Mouse (Mus musculus) brain, embryonic 18.5 days (tissue): ENCODE results near the gene 9130019O22Rik.
"Not testable (repeated sequence)": the region's sequence is repeated elsewhere in the genome, so short reads cannot be mapped to it uniquely, and the experiment has no call there.

Experiments
- DNase-seq: peaks from one replicate; pipeline ENCODE4 v3.0.0-alpha.2; 2012; ENCODE audit warnings: low read depth, low spot score

9130019O22Rik gene

GRCm38 (mm10) chr7:127386641-127387392 is at the start of gene 9130019O22Rik:
Gene 9130019O22Rik (minus strand): TSS chr7:127387166.
- DNase-seq = no peak

GRCm38 (mm10) chr7:127435206-127435605 is 48.2 kb upstream of the 9130019O22Rik start:
- DNase-seq = no peak

DNA sequence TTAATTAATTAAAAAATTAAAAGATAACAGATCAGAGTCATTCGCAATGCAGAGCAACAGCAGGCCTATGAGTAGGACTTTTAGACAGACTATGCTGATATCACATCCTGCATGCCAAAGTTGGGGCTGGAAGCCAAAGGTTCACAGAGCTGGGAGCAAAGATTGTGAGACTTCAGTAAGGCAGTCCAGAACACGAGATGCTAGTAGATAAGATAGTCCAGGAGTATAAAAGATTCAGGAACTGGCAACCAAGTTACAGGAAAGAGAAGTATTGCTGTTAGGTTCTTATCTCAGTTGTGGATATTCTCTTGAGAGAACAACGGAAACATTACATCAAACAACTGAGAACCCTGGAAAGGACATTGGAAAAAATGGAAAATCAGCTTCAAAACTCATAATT is 39.4 kb upstream of the 9130019O22Rik start:
- no peak for DNase-seq

GRCm38 (mm10) chr7:127425911-127426310 is 38.9 kb upstream of the 9130019O22Rik start:
- DNase-seq = no peak

DNA sequence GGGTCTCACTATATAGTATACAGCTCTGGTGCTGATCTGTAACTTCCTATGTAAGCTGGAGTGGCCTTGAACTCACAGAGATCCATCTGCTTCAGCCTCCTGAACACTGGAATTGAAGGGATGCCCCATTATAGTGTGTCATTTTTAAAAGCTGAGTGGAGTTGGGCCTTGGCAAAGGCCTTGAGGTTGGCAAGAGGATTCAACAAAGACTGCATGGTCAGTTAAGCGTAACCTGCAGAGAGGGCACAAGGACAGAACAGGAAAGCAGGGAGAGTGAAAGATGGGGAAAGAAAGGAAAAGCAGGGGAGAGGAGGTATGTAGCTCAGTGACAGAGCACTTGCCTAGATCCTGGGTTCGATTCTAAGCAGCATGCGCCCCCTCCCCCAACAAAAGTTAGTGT is 38.3 kb upstream of the 9130019O22Rik start:
- DNase-seq = no peak

GRCm38 (mm10) chr7:127422247-127422646 is 35.3 kb upstream of the 9130019O22Rik start:
- no peak for DNase-seq

DNA sequence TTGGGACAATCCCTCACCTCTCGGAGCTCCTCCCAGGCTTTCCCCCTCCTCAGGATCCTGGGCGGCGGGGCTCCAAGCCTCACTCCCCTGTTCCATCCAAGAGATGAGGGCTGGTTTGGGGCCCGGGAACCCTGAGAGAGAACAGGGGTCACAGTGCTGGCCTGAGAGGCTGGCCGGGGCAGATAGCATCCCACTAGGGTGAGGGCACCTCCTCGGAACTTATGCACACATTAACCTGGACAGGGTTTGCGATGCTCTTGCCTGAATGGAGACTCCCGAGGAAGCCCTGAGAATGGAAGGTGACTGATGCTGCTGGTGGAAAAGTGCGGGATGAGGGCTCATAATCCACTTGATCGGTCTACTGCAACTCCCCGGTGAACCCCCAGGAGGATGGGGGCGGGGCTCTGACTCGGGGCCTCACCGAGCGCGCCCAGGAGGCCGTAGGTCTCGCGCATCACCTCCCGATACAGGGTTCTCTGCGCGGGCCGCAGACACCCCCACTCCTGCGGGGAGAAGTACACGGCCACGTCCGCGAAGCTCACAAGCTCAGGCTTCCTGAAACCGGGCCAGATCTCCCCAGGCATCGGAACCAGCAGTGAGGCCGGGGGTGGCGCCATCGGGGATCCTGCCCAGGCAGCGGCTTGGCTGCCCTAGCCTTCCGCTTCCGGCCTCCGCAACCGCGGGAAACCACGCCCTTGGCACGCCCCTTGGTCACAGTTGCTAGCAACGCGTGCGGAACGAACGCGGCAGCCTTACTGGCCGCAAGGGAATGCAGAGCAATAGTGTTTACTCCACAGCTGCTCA is 34.6 kb upstream of the 9130019O22Rik start, which contains the start of gene Zfp688:
Gene Zfp688, minus strand, starts transcription at position 681 of the 804 bp plus-strand sequence.
- DNase-seq = peak; percentile 56

DNA sequence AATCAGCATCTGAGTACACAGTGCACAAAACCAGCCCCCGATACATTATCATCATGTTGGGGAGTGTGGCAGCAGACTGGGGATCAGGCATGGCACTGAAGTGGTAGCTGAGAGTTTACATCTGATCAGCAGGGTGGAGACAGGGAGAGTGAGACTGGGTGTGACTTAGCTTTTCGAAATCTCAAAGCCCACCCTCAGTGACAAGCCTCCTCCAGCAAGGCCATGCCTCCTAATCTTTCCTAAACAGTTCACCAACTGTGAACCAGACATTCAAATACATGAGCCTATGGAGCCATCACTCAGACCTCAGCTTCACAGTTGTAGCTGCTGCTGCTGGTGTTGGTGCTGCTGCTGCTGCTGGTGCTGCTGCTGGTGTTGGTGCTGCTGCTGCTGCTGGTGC is 24.5 kb upstream of the 9130019O22Rik start:
- DNase-seq = no peak

DNA sequence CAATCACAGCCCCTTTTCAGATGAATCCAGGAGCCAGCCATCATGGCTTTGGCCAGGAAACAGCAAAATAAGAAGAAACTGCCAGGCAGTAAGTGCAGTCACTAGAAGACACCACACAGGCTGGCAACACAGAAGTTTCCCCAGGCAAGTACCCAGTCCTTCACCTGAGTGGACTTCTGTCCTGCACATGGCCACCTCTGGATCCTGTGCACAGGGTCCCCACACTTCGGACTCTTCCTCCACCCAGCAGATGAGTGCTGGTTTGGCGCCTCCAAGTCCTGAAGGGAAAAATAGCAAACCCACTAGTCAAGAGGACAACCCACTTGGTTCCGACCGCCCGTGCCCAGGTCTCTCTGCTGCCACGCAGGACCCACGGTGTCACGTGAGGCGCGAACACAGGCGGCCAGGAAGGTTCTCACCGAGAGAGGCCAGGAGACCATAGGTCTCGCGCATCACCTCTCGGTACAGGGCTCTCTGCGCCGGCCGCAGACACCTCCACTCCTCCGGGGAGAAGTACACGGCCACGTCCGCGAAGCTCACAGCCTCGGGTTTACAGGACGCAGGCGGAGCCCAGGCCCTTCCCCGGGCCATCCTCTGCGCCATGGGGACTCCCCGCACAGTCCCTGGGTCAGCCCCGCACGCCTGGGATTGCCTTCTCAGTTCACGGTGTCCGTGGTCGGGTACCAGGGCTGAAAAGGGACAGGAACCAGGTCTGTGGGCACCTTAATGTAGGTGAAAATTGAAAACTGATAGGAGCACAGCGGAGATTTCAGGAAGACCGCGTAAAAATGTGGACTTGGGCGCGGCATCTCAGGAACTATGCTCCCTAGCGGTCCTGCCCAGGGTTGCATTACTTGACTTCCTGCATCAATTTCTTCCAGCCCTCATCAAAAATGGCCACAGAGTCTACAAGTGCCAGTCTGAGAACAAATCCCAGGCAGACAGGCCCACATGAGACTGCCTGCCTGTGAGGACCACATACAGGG is 19.3 kb upstream of the 9130019O22Rik start, which contains the start of gene Zfp764:
Gene Zfp764, minus strand, starts transcription at position 821 of the 986 bp plus-strand sequence.
- peak; percentile 60 for DNase-seq

DNA sequence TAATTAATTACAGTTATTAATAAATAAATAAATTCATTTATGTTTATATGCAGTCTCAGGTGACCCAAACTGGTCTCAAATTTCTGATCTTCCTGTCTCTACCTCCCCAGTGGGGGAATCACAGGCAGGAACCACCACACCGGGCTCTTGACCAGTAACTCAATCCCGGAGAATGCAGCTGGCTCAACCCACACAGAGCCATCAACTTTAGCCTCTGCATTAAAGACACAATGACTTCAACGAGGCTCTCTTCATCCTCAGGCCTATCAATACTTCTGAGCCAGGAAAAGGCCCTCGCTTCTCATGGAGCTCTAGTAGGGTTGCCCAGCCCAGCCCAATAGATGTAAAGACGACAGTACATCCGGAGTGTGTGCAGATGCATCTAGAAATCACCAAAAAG is 17.1 kb upstream of the 9130019O22Rik start:
- not testable (repeated sequence) for DNase-seq

DNA sequence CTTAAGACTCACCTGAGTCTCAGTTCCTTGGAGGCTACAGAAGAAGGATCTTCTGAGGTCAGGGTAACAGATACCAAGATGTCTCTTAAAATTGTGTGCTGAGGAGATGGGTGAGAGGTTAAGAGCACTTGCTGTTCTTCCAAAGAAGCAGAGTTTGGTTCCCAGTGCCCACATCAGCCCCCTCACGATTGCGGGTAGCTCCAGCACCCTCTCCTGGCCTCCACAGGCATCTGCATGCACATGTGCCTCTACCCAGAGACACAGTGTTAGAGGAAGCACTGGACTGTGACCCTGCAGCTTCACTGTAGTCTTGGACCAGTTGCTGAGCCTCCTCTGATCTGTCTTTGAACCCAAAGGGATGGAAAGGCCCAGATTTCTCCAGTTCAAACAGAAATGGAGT is 16.0 kb upstream of the 9130019O22Rik start:
- no peak for DNase-seq

DNA sequence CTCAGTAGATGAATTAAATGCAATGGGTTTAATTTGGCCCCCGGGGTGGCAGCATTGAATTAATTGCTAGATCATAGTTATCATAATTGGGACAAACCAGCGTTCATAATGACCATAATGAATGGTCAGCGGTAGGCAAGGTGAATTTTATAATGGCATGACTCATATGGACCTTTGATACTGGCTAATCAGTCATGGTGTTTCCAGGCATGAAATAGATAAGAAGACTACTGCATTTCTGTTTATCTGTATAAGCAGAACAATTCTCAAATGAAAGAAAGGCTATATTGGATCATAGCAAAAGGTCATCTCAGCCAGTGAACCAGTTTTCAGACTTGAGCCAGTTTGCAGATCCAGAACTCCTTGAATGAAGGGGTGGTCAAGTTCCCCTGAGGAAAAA is 13.4 kb upstream of the 9130019O22Rik start:
- no peak for DNase-seq

GRCm38 (mm10) chr7:127393944-127394333 is 7.0 kb upstream of the 9130019O22Rik start:
- no peak for DNase-seq

GRCm38 (mm10) chr7:127393157-127393943 is 6.4 kb upstream of the 9130019O22Rik start, which contains the start of gene E430018J23Rik:
Gene E430018J23Rik (minus strand): TSS chr7:127393629.
- DNase-seq = peak; percentile 95

DNA sequence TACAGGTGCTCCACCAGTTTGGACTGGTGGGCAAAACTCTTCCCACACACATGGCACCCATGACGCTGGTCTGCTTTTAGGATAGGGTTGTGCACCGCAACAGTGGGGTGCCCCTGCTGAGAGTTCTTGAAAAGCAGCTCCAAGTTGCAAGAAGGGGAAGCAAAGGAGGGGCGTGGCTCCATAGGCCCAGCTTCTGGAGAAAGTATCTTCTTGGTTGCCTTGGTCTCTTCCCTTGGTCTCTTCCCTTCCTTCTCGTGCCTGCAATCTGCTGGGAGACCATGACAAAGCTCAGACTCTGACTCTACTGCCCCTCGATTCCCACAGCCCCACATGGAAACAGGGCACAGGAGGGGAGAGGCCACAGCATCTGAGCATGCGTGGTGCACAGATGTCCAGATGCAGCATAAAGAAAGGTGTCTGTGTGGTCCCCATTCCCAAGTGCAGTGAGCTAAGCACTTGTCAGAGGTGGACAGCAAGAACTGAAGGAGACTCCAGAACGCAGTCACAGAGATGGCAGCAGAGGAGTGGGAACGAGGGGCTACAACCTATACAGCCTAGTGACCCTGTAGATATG is 5.4 kb upstream of the 9130019O22Rik start:
- no peak for DNase-seq

- no peak for DNase-seq
Measured at GRCm38 (mm10) chr7:127391538-127391937, 4.6 kb upstream of the 9130019O22Rik start.

DNA sequence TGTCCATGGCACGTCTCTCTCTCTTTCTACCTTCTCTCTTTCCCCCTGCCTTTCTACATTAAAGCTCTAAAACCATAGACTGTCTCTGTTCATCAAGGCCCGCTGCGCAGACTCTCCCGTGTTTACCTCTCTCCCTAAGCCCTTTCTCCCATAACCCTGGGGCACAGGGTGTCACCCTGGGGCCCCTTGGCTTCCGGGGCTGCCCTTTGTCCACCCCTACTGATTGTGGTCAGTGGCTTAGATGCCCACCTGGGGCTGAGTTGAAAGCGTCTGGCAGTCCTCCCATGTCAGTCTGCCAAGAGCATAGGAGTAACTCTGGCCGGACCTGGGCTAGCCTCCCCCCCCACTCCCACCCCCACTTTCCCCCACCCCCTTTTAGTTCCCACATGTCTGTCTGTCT is 3.3 kb upstream of the 9130019O22Rik start:
- DNase-seq = no peak

DNA sequence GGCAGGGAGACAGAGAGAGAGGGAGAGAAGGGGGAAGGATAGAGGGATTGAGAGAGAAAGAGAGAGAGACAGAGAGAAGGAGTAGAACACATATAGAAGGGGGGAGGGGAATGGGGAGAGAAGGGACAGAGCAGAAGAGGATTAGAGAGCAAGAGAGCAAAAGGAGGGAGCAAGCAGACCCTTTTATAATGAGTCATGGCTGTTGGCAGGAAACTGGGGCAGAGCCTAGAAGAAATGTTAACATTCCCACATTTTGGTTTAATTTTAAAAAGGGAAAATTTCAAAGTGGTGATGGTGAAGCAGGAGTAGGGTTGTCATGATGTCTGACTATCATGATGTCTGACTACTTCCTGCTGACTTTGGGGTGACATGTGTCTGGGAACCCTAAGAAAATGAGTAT is 1.2 kb upstream of the 9130019O22Rik start:
- not testable (repeated sequence) for DNase-seq

GRCm38 (mm10) chr7:127385560-127385959 is 1.4 kb downstream of the 9130019O22Rik start:
- DNase-seq = not testable (repeated sequence)

DNA sequence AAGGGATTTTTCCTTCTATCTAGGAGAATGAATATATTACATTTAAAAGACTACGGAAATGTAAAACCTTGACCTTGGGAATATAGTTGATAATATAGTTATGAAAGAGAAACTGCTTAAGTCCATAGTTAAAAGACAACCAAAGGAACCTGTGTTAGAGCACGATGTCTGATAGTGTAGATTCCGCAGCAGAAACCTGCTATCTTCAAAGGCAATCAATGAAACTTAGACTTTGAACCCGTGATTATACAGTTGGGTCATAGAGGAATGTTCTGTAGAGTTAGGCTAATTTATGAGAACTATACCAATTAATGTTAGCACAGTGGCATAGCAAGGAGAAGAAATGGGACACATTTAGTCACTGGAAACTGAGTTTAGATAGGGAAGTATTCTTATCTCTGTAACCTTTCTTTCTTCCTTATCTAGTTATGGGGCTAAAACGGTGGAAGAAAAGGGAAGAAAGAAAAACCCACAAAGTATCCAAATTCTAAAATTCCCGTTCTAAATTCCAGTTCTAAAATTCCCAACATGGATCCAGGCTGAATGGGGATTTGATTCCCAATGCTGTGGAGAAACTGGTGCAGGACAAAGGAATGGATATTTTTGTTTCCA is 8.6 kb downstream of the 9130019O22Rik start:
- DNase-seq = no peak
